Mouse (Mus musculus) hindbrain, embryonic 10.5 days (tissue): ENCODE data around the gene Agtrap. TPM values are rescaled to one million over a fixed set of nuclear protein-coding genes. Genes with fewer than 3 reads are reported as not detected.

Experiments used
- DNase-seq: peaks from one replicate; pipeline ENCODE4 v3.0.0-alpha.2; 2017; ENCODE audit warnings: low spot score
- H3K27ac ChIP-seq: fragments of 300-500 bp; sonication (generic); 2 replicates; pipeline ENCODE4 v1.5.1; 2016; ENCODE audit warnings: mild to moderate bottlenecking, moderate library complexity
- H3K27me3 ChIP-seq: fragments of 300-500 bp; sonication (generic); 2 replicates; pipeline ENCODE4 v1.6.1; 2016; ENCODE audit warnings: mild to moderate bottlenecking; ENCODE audit not compliant: poor library complexity, insufficient read depth, severe bottlenecking
- H3K36me3 ChIP-seq: fragments of 300-500 bp; sonication (generic); 2 replicates; pipeline ENCODE4 v1.6.1; 2016; ENCODE audit warnings: mild to moderate bottlenecking, moderate library complexity
- H3K4me1 ChIP-seq: fragments of 300-500 bp; sonication (generic); replicated peaks from 2 replicates; pipeline ENCODE4 v1.6.1; 2016; ENCODE audit warnings: mild to moderate bottlenecking
- H3K4me3 ChIP-seq: fragments of 300-500 bp; sonication (generic); 2 replicates; pipeline ENCODE4 v1.5.1; 2016; ENCODE audit warnings: mild to moderate bottlenecking, moderate library complexity
- H3K9me3 ChIP-seq: fragments of 300-500 bp; sonication (generic); 2 replicates; pipeline ENCODE4 v1.6.1; 2016; ENCODE audit warnings: mild to moderate bottlenecking, moderate library complexity
- WGBS: fragments of 180-500 bp; shearing (Covaris S2); methylation state at CpG from one replicate; pipeline ENCODE4 v1.1.7; 2016; 5-methylcytosine and 5-hydroxymethylcytosine counted together
- polyA plus RNA-seq: library from polyadenylated mRNA; unstranded; fragments of >200 nt; fragmentation: Nextera tagmentation; extraction: Ambion mirVana; gene quantifications from 2 replicates; pipeline ENCODE4 v1.2.1, GENCODE M21; 2016

Gene Agtrap
- polyA plus RNA-seq, 1 experiment from 2014 or later: 15.7 TPM

DNA sequence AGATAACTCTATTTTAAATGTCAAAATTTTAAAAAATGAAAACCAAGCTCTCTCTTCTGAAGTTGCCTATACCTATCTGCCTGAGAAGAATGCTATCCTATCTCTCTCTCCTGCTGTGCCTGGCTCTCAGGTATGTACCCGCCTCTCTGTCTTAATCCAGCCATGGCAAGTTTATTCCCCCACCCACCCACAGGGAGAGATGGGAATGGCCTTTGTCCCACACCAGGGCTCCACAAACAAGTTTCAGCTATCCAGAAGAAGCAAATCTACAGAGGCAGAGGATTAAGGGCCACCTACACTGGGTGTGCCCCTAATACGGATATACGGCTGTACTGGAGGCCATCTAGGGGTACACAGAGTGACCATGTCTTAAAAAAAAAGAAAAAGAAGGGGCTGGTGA, 52.4 kb downstream of the Agtrap start:
- WGBS: 88% methylated on average over 3 of the region's 3 CpGs
- Histone ChIP-seq H3K27me3 (no peaks in the 10 kb centered on the region), H3K4me3 (no peak overlapping the region), H3K4me1 (peaks cover 28% of the 10 kb centered on the region), H3K9me3 (no peaks in the 10 kb centered on the region), H3K36me3 (peaks cover 60% of the 10 kb centered on the region), H3K27ac (no peak overlapping the region)
- DNase-seq: no peak

- H3K4me1 ChIP-seq: peaks cover 13% of the 10 kb centered on the region
- DNase-seq: no peak
- 68% methylated on average over 7 of the region's 7 CpGs for WGBS
- peaks cover 71% of the 10 kb centered on the region for H3K36me3 ChIP-seq
- no peaks in the 10 kb centered on the region for H3K9me3 ChIP-seq
- no peaks in the 10 kb centered on the region for H3K27me3 ChIP-seq
- no peak overlapping the region for H3K27ac ChIP-seq
- no peak overlapping the region for H3K4me3 ChIP-seq
These were observed 53.9 kb downstream of the Agtrap start for GRCm38 (mm10) chr4:148033858-148034410.

- peaks cover 91% of the 10 kb centered on the region for H3K36me3 ChIP-seq
- no peaks in the 10 kb centered on the region for H3K27me3 ChIP-seq
- H3K4me1 ChIP-seq: 0 out of 2 replicates have a peak, but pooled peaks cover 4% of the 10 kb centered on the region
- H3K4me3 ChIP-seq: no peak overlapping the region
- H3K27ac ChIP-seq: no peak overlapping the region
- no peaks in the 10 kb centered on the region for H3K9me3 ChIP-seq
- no peak for DNase-seq
- 88% methylated on average over 5 of the region's 5 CpGs for WGBS
These were observed 57.3 kb downstream of the Agtrap start for GRCm38 (mm10) chr4:148030506-148030905.

DNA sequence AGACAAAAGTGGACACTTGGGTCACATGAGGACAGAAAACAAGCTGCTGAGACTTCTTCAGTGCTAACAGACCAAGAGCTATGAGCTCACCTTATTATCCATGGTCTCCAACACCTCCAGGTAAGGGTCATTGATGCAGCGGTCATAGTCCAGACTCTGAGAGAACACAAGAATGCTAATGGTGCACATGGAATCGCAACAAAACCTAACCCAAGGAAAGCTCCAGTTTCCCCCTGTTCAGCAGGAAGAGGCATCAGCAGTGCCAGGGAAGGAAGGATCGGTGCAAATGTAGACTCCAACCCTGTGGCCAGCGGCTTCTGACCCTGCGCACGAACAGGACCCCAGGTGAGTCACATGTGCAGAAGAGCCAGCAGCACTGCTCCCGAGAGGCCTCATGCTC, 58.5 kb downstream of the Agtrap start:
- Histone ChIP-seq H3K9me3 (no peaks in the 10 kb centered on the region), H3K27ac (no peak overlapping the region), H3K27me3 (no peaks in the 10 kb centered on the region), H3K4me3 (no peak overlapping the region), H3K4me1 (0 out of 2 replicates have a peak, but pooled peaks cover 4% of the 10 kb centered on the region), H3K36me3 (peaks cover 91% of the 10 kb centered on the region)
- DNase-seq: no peak
- 93% methylated on average over 7 of the region's 7 CpGs for WGBS

Other genes starting within 250 kb of the Agtrap start
- 4.4 and 5.1 TPM in 2 replicates for gene Zfp933, start 239.7 kb downstream of the Agtrap start, polyA plus RNA-seq
- gene Miip, start 219.2 kb downstream of the Agtrap start, polyA plus RNA-seq: 67.6 and 69.3 TPM in 2 replicates
- 13.5 and 15.8 TPM in 2 replicates for gene Fv1, start 219.1 kb downstream of the Agtrap start, polyA plus RNA-seq
- 43.4 and 52.4 TPM in 2 replicates for gene Mfn2, start 183.3 kb downstream of the Agtrap start, polyA plus RNA-seq
- gene Plod1, start 151.3 kb downstream of the Agtrap start, polyA plus RNA-seq: 30.5 and 31.2 TPM in 2 replicates
- gene 2510039O18Rik, start 147.1 kb downstream of the Agtrap start, polyA plus RNA-seq: 11.9 and 14.9 TPM in 2 replicates
- gene Nppb, start 102.2 kb downstream of the Agtrap start, polyA plus RNA-seq: 0.29 TPM in 1 of 2 replicates, not detected in the other
- 0.21 TPM in 1 of 2 replicates, not detected in the other for gene Nppa, start 87.3 kb downstream of the Agtrap start, polyA plus RNA-seq
- gene Clcn6, start 49.2 kb downstream of the Agtrap start, polyA plus RNA-seq: 13.9 and 17.8 TPM in 2 replicates
- gene Mthfr, start 49.0 kb downstream of the Agtrap start, polyA plus RNA-seq: 28.1 and 30.0 TPM in 2 replicates
- gene Mad2l2, start 42.4 kb upstream of the Agtrap start, polyA plus RNA-seq: 74.3 and 86.9 TPM in 2 replicates
- 6.5 and 13.1 TPM in 2 replicates for gene Draxin, start 42.7 kb upstream of the Agtrap start, polyA plus RNA-seq
- gene Fbxo6, start 64.1 kb upstream of the Agtrap start, polyA plus RNA-seq: 11.0 and 15.6 TPM in 2 replicates
- gene Fbxo44, start 72.5 kb upstream of the Agtrap start, polyA plus RNA-seq: 48.0 and 86.5 TPM in 2 replicates
- 3.3 and 4.6 TPM in 2 replicates for gene Fbxo2, start 72.6 kb upstream of the Agtrap start, polyA plus RNA-seq
- gene Disp3, start 199.9 kb upstream of the Agtrap start, polyA plus RNA-seq: 3.7 and 10.7 TPM in 2 replicates